Mouse (Mus musculus) gastrocnemius, postnatal 4 days (tissue): ENCODE measurements around the gene Dmc1. TPM values are rescaled to one million over a fixed set of nuclear protein-coding genes. Genes with fewer than 3 reads are reported as not detected.

Experiments used
- DNase-seq, 2 experiments: peaks; one replicate each; pipeline ENCODE4 v3.0.0; 2021 to 2022; ENCODE audit warnings: low spot score in 2 of 2, mixed read lengths in 2 of 2
- total RNA-seq, 2 experiments: library from RNA; stranded (reverse); gene quantifications; 2 replicates each; pipeline ENCODE4 v1.2.3; 2021

Dmc1 gene
- total RNA-seq, 2 experiments from 2014 or later: 1.7 to 3.6 TPM

DNA sequence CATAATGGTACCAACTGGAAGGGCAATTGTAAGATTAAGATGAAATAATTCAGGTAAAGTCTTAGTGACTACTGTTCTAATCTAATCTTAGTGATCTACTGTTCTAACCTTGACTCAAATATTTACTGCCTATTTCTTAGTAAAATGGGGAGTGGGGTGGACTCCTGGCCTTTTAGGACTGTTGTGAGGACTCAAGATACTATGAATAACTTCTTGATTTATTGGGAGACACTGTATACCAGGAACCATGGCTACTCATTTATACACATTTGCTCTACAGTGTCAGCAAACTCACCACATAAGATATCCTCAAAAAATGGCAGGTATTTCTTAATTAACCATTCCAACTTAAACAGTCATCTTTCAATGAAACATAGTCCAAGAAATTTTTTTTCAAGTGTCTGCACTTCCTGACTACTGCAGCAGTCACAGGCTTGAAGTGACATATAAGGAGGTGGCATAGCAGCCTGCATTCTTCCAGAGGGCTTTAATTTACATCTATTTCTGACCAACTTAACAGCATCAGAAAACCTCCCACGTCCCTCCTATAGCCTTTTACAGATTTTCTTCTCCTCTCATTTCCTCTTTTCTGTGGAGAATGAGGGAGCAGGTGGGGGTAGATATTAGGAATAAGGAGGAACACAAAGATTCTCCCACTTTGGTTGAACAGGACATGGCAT is 29.2 kb downstream of the Dmc1 start:
- DNase-seq: no peak

DNA sequence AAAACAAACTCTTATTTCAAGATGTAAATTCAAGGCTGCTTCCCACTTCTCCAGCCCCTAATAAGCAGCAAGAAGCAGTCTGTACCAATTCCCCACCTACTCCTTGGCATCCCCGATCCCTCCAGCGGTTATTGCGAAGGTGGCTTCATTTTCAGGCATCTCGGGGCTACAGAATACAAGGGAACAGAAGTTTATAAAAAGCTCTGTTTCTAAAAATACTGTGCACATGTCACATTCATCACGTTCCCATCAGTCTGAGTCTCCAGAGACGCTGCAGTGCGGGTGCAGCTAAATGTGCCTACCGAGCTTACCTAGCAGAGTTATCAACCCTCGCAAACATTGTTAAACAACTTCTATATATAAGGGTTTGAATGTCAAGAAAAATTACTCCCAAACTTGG is 42.5 kb downstream of the Dmc1 start:
- DNase-seq: no peak

DNA sequence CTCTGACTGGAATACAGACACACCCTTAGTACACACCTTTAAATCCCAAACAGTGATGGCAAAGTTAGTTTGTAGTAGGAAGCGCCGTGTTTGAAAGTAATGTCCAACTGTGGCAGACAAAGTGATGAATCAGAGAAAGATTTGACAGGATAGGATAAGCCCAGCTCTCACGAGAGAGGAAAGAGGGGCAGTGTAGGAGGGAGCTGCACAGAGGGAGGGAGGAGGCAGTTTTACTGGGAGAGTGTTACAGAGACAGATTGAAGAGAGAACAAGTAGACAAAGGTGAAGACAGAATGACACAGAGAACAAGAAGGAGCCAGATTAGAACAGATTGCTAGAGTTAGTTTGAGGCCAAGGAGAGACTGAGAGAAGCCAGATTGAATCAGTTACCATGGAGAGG is 45.3 kb downstream of the Dmc1 start:
- no peak for DNase-seq

DNA sequence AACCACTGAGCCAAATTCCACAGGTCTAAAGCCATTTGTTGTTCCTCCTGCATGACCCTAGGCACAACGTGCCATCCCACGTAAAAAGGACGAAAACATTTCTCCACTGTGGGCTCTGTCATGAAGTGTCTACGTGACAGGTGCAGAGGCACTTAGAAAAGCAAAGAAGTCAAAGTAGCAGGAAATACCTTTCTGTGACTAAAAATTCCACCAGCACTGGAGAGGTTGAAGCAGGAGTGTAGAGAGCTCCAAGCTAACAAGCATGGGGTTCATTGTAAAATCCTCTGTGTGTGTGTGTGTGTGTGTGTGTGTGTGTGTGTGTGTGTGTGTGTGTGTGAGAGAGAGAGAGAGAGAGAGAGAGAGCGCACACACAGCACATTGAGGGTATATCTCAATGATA is 52.3 kb downstream of the Dmc1 start:
- no peak for DNase-seq

DNA sequence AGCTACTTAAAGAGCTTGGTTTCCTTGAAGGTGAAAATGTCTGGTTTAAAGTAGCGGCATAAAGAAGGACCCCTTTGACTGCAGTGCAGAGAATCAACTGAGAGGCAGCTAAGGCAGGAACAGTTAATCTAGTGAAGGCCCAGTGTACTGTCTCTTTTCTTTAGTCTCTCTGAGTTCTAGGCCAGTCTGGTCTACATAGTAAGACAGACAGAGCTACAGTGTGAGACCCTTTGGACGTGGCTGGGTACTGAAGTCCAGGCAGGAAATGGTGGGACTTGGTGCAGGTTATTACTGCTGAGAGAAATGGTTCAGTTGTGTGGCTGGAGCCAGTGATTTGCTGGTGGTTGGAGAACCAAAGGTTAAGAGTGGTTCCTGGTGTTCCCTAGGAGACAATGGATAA is 56.7 kb downstream of the Dmc1 start:
- DNase-seq: no peak

DNA sequence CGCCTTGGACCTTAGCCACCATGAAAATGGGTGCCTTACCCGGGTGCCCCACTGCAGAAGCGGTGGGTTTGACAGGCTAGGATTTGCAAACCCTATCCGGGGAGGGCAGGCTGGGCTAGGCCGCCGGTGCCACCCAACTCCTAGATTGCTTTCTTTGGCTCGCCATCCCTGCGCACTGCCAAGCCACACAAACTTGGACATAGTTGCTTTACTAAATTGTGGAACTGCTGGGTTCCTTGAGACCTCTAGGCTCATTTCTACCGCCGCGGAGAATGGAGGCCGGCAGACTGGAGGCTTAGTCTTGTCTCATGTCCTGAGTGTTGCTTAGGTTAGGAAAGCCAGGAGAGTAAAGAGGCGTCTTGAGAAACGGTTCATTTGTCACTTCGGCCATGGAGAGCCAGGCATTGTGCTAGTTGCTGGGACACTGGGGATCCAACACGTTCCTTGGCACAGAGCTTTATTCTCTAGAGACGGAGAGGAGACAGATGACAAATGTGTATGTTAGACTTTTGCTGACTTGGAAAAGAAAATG is 57.6 kb downstream of the Dmc1 start:
- DNase-seq: no peak

DNA sequence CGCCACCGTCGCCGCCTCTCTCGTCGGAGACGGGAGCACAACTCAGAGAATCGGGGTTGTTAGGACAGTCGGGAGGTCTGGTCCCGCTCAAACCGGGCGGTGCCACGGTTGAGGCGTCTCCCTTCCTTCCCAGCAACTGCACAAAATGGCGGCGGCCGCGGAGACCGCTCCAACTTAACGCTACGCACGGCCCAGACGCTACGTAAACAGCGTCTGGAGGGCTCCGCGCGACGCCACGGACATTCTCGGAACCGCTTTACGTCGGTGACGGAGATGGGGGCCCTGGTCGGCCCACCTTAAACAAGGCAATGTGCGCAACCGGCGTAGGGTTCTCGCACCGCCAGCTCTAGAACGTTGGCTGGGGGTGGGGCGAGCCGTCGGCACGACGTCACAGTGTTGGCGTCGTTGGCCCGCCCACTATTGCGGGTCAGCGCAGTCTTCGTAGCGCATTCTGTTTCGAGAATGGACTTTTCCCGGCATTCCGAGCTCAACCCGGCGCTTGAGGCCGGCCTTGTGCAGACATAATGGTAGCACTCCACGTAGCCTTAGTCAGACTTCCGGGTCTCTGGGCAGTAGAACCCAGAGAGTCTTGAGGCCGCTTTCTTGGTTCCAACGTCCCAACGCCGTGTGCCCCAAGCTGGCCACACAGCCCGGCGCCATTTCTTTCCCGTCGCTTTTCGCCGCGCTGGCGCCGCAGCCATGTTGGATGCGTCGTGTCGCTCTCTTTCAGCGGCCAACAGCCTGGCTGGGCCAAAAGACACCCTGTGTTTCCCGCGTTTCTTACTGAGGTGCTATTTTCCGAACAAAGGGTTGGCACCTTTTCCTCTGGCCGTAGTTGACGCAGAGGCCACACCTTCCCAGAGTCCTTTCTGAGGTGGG is 58.3 kb downstream of the Dmc1 start, which contains the start of gene Ddx17:
Ddx17 (minus strand) TSS at position 332 of the 879 bp plus-strand sequence.
- DNase-seq: peak; percentile 94 to 98

DNA sequence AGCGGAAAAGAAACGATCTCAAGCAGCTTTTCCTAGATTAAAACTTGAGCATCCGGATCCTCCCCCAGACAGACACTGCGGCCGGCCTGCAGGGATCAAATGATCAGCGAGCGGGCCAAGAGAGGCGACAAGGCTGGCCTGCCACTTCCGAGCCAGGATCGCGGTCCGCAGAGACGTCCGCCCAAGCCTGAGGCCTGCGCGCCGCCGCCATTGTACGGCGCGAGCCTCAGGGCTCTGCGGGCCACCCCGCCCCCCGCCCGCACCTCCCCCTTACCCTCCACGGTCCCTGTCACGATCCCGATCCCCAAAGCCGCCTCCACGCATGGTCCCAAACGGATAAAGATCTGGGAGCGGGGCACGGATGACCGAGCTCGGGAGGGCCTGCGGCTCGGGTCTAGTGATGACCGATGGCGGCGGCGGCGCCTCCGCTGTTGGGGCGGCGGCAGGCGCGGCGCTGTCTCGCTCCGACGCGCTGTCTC is 58.9 kb downstream of the Dmc1 start:
- DNase-seq: peak; percentile 59 to 83

DNA sequence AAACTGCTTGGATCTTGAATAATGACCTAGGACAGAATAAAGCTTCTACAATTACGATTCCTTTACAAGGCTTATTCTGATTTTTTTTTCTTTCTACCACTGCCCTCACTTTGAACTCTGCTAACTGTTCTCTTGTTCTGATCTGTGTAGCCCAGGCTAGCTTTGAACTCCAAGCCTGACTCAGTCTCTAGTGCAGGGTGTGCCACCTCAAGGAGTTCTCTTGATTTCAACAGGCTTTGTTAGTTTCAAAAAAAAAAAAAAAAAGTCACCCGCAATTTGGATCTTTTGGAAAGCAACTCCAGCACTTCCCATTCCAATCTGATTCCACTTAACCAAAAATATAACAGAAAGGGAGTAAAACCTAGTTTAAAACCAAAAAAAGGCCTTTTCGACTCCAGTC is 59.4 kb downstream of the Dmc1 start:
- no peak for DNase-seq

DNA sequence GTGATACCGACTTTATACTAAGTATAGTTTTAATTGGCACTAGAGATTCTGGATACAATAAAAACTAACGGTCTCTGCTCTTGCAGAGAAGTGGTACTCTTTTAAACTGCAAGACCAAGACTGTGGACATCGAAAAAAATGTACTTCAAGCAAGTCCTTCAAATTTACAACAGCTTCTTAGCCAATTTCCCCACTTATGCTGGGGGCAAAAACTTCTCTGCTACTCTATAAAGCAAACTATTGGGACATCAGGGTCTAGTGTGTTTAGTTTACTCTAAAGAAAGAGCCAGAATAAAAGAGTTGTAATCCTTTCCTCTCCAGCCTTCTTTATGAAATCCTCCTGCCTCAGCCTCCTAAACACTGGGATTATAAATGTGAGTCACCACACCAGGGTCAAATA is 60.9 kb downstream of the Dmc1 start:
- no peak for DNase-seq

DNA sequence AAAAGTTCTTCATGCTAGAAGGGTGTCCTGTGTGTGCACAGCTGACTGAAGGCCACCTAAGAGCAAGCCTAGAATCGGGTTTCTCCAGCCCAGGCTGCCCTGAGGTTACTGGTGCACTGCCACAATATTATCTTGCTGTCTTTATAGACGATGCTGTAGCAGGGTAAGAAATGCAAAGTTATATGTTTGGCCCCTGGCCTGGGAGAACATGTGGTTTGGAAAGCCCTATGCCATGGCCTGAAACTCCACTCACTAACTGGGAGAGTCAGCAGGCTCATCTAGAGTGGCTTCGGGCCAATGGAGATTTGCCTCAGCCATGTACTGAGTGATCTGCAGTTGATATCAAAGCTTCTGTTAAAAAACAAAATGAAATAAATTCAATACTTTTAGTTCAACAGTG is 71.1 kb downstream of the Dmc1 start:
- DNase-seq: no peak

DNA sequence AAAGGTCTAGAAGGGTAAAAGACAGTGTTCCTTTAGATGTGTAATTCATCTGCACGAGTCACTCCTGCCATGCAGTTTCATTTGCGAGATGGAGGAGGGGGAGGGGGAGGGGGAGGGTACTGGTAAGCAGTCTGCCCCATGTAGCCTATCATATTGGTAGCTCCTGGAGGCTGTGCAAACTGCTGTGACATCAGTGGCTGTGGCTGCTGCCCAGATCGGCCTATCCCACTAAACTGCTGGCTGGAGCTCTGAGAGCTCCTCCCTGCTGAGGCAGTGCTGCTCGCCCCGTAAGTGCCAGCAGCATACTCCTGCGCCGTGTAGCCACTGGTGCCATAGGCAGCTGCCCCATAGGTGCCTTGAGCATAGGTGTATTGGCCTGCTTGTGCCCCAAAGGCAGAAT is 75.0 kb downstream of the Dmc1 start:
- no peak for DNase-seq

DNA sequence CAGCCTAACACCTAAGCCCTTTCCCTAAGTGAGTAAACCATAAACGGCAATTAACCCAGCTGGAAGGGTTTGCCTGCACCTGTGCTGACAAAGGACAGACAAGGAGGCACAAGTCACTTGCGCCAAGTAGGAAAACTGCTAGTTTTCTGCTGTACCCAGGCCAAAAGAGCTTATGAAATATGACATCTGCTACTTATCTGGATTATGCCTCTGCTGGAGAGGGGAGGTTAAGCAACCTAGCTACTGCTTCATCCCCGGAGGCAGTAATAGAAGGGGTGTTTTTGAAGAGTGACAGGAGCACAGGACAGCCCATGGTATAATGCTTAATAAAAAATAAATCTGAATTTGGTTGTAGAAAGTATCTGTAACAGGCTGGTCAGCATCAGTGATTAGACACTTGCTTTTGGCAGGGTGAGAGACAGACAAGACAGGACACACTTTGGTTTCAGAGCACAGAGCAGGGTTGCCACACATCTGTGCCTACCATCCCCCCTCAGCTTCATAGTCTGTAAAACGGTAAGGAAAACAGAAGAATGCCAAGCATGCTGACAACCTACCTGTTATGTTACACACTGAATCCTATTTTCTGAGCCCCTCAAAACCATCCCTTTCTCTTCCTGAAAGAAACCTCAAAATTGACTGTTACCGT is 76.8 kb downstream of the Dmc1 start:
- DNase-seq: no peak

DNA sequence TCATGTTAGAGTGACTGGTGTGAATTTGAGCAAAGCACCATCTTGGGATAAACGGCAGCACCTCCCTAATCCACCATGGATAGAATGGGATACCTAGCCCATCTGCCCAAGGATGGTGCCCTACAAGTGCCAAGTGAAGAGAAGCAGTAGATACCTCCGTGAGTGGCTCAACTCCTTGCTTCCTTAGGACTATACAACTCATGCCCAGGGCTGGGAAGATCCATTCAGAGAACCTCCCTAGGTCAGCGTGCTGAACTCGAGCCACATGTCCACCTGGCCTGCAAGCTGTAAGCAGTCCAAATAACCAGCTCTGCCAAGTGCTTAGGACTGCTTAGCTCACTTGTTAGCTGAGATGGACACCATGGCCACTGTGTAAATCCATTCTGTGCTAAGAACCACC is 77.7 kb downstream of the Dmc1 start:
- no peak for DNase-seq

DNA sequence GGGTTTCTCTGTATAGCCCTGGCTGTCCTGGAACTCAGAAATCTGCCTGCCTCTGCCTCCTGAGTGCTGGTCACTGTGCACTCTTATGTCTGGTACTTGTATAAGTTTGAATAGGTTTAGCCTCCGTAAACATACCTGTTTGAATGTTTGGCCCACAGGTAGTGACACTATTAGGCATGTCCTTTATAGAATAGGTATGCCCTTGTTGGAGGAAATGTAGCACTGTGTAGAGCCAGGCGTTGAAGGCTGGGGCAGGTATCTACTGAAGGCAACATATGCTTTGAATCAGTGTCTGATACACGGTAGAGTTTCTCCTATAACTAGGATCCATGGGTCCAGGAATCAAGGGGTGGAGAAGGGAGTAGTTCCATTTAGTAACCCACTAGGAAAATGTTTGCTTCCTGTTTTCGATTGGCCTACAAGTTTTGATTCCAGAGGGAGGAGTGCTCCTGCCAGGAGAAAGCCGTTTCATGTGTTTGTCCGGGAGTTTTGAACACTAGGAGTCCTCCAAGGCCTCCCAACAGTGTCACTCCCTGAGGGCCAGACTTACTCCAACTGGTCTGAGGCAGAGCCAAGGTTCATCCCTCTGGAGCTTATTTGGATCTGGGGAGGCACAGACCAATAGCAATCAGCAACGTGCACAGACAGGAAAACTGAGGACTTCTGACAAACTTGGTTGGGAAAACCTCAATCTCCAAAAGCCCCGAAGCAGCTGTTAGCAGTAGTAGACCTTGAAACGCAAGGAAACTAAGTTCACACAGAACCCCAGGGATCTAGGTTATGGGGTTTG is 78.7 kb downstream of the Dmc1 start:
- no peak for DNase-seq

DNA sequence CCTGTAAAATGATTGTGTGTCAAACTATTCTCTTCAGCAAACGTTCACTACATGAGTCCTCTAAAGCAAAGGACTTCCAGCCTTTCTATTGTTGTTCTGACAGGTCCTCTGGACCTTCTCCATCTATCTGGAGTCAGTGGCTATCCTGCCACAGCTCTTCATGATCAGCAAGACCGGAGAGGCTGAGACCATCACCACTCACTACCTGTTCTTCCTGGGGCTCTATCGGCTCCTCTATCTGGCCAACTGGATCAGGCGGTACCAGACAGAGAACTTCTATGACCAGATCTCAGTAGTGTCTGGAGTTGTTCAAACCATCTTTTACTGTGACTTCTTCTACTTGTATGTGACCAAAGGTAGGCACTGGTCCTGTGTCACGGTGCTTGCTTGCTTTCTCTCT is 79.3 kb downstream of the Dmc1 start:
- DNase-seq: no peak

DNA sequence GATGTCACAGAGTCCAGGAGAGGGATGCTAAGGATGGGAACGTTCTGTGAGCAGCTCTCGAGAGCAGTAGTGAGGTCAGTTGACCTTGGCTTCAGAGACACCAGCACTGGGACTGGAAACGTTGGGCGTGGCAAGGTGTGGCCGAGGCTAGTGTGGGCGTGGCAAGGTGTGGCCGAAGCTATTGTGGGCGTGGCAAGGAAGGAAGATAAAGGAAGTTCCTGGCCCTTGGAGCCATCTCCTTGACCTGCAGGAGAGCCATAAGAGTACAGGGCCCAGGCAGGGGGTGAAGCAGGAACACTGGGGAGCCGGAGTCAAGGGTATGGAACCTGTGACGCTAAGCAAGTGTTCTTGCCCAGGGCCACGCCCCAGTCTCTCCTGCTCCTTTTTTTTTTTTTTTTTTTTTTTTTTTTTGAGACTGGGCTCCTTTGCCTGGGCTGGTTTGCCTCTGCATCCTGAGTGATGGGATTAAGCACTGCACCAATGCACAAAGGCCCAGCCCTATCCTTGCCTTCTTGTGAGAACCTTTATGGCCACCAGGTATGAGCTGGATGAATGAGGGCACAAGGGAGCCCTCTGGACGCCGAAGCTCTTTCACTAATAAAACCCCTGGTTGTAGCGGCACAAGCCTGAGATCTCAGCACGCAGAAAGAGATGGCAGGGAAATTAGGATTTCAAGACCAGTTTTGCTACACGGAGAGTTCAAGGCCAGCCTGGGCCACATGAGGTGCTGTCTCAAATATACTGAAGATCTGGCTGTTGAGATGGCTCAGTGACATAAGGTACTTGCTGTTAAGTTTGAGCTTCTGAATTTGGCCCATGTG is 85.3 kb downstream of the Dmc1 start:
- DNase-seq: no peak

DNA sequence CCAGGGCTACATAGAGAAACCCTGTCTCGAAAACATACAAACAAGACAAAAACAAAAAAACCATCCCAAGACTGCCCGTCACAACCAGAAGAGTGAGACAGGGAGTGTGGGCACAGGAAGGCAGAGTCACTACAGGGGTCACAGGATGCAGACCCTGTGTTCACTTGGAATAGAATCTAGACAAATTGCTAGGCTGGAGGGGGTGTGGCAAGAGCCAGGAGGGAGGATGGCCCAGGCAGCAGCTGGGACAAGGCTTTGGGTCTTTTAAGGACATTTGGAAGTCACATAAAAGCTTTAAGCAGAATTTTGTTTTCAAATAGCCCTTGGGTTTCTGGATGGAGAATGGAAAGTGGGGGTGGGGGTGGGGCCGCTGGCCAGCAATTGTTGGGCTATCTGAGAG is 86.3 kb downstream of the Dmc1 start:
- no peak for DNase-seq

DNA sequence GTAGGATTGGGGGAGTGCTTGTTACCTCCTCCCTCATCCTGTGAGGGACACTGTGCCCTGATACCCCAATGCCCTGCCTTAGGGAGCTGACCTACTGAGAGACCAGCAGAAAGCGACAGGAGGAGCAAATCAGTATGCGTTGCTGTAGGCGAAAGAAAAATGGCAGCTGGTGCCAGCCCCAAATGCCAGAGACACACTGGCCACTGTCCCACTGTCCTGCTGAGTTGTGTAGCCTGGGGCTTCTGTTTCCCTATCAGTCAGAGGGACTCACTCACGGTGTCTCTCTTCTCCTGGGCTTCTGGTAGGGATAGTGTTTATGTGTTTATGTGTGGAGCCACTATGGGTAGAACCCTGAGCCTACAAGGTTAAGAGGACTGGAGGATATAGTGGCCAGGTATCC is 87.2 kb downstream of the Dmc1 start:
- DNase-seq: no peak
